Comparison of ENCODE assay signal across 8 mouse cellular contexts in genomic region chr10:80921923-80922322, GRCm38 (mm10). TPM values are rescaled to one million over a fixed set of nuclear protein-coding genes. Genes with fewer than 3 reads are reported as not detected.
DNase-seq lines count a peak whose midpoint lies in the region; ATAC-seq and TF ChIP-seq lines count a peak whose summit lies in the region.

No protein-coding gene starts in this region.

- H3K4me2 ChIP-seq in embryonic facial prominence, embryonic 13.5 days = peak overlapping the region; percentile 64
- peak overlapping the region; percentile 41 for H3K4me2 ChIP-seq in hindbrain, embryonic 16.5 days (ENCODE audit: low read length)
- H3K4me2 ChIP-seq in liver, postnatal 0 days (ENCODE audit: low read depth, low read length) = peak overlapping the region; percentile 69

- H3K36me3 ChIP-seq in embryonic facial prominence, embryonic 13.5 days = no peaks in the 10 kb centered on the region
- H3K36me3 ChIP-seq in hindbrain, embryonic 16.5 days (ENCODE audit: control insufficient read depth, insufficient read depth, low read length) = no peaks in the 10 kb centered on the region
- no peaks in the 10 kb centered on the region for H3K36me3 ChIP-seq in liver, postnatal 0 days (replicated peaks; ENCODE audit: insufficient read depth, low read length)

- TF ChIP-seq POLR2A in bone marrow, adult 2 months (IDR thresholded peaks at IDR 0.05; ENCODE audit: borderline replicate concordance, control insufficient read depth, low read depth, low read length) = no peak

- WGBS in bone marrow, adult 2 months = 6% methylated on average over 16 of the region's 16 CpGs
- WGBS in embryonic facial prominence, embryonic 13.5 days = 2% methylated on average over 16 of the region's 16 CpGs
- WGBS in hindbrain, embryonic 16.5 days = 3% methylated on average over 16 of the region's 16 CpGs
- WGBS in liver, postnatal 0 days (ENCODE audit: insufficient replicate concordance) = 6% methylated on average over 16 of the region's 16 CpGs

- peaks cover 1% of the 10 kb centered on the region for H3K4me1 ChIP-seq in bone marrow, adult 2 months (ENCODE audit: control insufficient read depth, insufficient read depth, low read length)
- H3K4me1 ChIP-seq in embryonic facial prominence, embryonic 13.5 days = peaks cover 18% of the 10 kb centered on the region
- peaks cover 11% of the 10 kb centered on the region for H3K4me1 ChIP-seq in hindbrain, embryonic 16.5 days (ENCODE audit: control insufficient read depth, insufficient read depth, low read depth, low read length)
- H3K4me1 ChIP-seq in liver, postnatal 0 days (ENCODE audit: insufficient read depth) = peaks cover 15% of the 10 kb centered on the region; the same call in 1 of the 2 replicates

- H3K4me3 ChIP-seq in bone marrow, adult 2 months (replicated peaks; ENCODE audit: control insufficient read depth, low read depth, low read length) = peak overlapping the region; percentile 54
- H3K4me3 ChIP-seq in embryonic facial prominence, embryonic 13.5 days = peak overlapping the region; percentile 42
- H3K4me3 ChIP-seq in hindbrain, embryonic 16.5 days (ENCODE audit: low read length) = peak overlapping the region; percentile 18
- H3K4me3 ChIP-seq in liver, postnatal 0 days (ENCODE audit: low read depth, low read length) = peak overlapping the region; percentile 33

- no peaks in the 10 kb centered on the region for H3K27me3 ChIP-seq in embryonic facial prominence, embryonic 13.5 days
- H3K27me3 ChIP-seq in hindbrain, embryonic 16.5 days (replicated peaks; ENCODE audit: control insufficient read depth, insufficient read depth, low read length) = no peaks in the 10 kb centered on the region
- H3K27me3 ChIP-seq in liver, postnatal 0 days (ENCODE audit: insufficient read depth, low read length) = no peaks in the 10 kb centered on the region

- H3K9ac ChIP-seq in embryonic facial prominence, embryonic 13.5 days = peak overlapping the region; percentile 51
- peak overlapping the region; percentile 52 for H3K9ac ChIP-seq in hindbrain, embryonic 16.5 days (ENCODE audit: low read depth, low read length)
- H3K9ac ChIP-seq in liver, postnatal 0 days (replicated peaks) = peak overlapping the region; percentile 54

- DNase-seq in liver, postnatal 0 days = peak; percentile 61
- DNase-seq in retina, postnatal 1 day = peak; percentile 87
- DNase-seq in spleen, postnatal 4 days (ENCODE audit: low spot score in 2 of 2) = no peak
- DNase-seq in cerebellum, postnatal 25 days = no peak

- TF ChIP-seq CTCF in bone marrow, adult 2 months (IDR thresholded peaks at IDR 0.05; ENCODE audit: control insufficient read depth, insufficient read depth, low read length) = no peak
- TF ChIP-seq CTCF in liver, postnatal 0 days (IDR thresholded peaks at IDR 0.05; ENCODE audit: low read depth) = no peak

- no peak for ATAC-seq in embryonic facial prominence, embryonic 13.5 days (ENCODE audit: insufficient number of reproducible peaks, insufficient read depth, low FRiP score, low TSS enrichment, low read depth)
- no peak for ATAC-seq in hindbrain, embryonic 16.5 days
- peak; percentile 8; the same call in 1 of the 2 replicates for ATAC-seq in liver, postnatal 0 days
- ATAC-seq in frontal cortex, adult (ENCODE audit: low TSS enrichment) = no peak

- no peak for TF ChIP-seq EP300 in liver, postnatal 0 days (IDR thresholded peaks at IDR 0.05; ENCODE audit: low read depth)

- peak overlapping the region; percentile 66 for H3K27ac ChIP-seq in bone marrow, adult 2 months (ENCODE audit: control insufficient read depth, insufficient read depth, low read depth, low read length, poor library complexity)
- H3K27ac ChIP-seq in embryonic facial prominence, embryonic 13.5 days = no peak overlapping the region
- H3K27ac ChIP-seq in hindbrain, embryonic 16.5 days (ENCODE audit: low read depth, low read length) = no peak overlapping the region
- H3K27ac ChIP-seq in liver, postnatal 0 days (ENCODE audit: low read depth) = 0 out of 2 replicates have a peak overlapping the region, but pooled peaks have one; percentile 29

- no peaks in the 10 kb centered on the region for H3K9me3 ChIP-seq in embryonic facial prominence, embryonic 13.5 days
- H3K9me3 ChIP-seq in hindbrain, embryonic 16.5 days (ENCODE audit: control insufficient read depth, low read length) = no peaks in the 10 kb centered on the region
- H3K9me3 ChIP-seq in liver, postnatal 0 days (ENCODE audit: low read length) = no peaks in the 10 kb centered on the region

RNA-seq across cellular contexts. Expression of gene Lmnb2, which starts 3.9 kb away (rescaled TPM):
- 10.7 and 29.8 TPM in 2 replicates for polyA plus RNA-seq in bone marrow, adult 2 months (2011; ENCODE audit: insufficient read depth, insufficient read length, low replicate concordance, missing spikeins)
- 51.5 and 63.4 TPM in 2 replicates for polyA plus RNA-seq in embryonic facial prominence, embryonic 13.5 days (2015; fragmentation: Nextera tagmentation; extraction: Ambion mirVana)
- polyA plus RNA-seq in hindbrain, embryonic 16.5 days (2015; fragmentation: Nextera tagmentation; extraction: Ambion mirVana) = 36.6 and 41.9 TPM in 2 replicates
- 5.4 and 6.5 TPM in 2 replicates for polyA plus RNA-seq in liver, postnatal 0 days (2015; fragmentation: Nextera tagmentation; extraction: Ambion mirVana)

RNA-seq across cellular contexts. Expression of gene Gadd45b, which starts 8.0 kb away (rescaled TPM):
- polyA plus RNA-seq in bone marrow, adult 2 months (2011; ENCODE audit: insufficient read depth, insufficient read length, low replicate concordance, missing spikeins) = 6.3 and 17.9 TPM in 2 replicates
- polyA plus RNA-seq in embryonic facial prominence, embryonic 13.5 days (2015; fragmentation: Nextera tagmentation; extraction: Ambion mirVana) = 29.0 and 29.9 TPM in 2 replicates
- 8.0 and 9.0 TPM in 2 replicates for polyA plus RNA-seq in hindbrain, embryonic 16.5 days (2015; fragmentation: Nextera tagmentation; extraction: Ambion mirVana)
- 17.3 and 18.7 TPM in 2 replicates for polyA plus RNA-seq in liver, postnatal 0 days (2015; fragmentation: Nextera tagmentation; extraction: Ambion mirVana)

RNA-seq across cellular contexts. Expression of gene Timm13, which starts 21.2 kb away (rescaled TPM):
- 78.1 and 118 TPM in 2 replicates for polyA plus RNA-seq in bone marrow, adult 2 months (2011; ENCODE audit: insufficient read depth, insufficient read length, low replicate concordance, missing spikeins)
- polyA plus RNA-seq in embryonic facial prominence, embryonic 13.5 days (2015; fragmentation: Nextera tagmentation; extraction: Ambion mirVana) = 317 and 358 TPM in 2 replicates
- polyA plus RNA-seq in hindbrain, embryonic 16.5 days (2015; fragmentation: Nextera tagmentation; extraction: Ambion mirVana) = 314 and 364 TPM in 2 replicates
- polyA plus RNA-seq in liver, postnatal 0 days (2015; fragmentation: Nextera tagmentation; extraction: Ambion mirVana) = 242 and 244 TPM in 2 replicates

RNA-seq across cellular contexts. Expression of gene Tmprss9, which starts 50.3 kb away (rescaled TPM):
- polyA plus RNA-seq in bone marrow, adult 2 months (2011; ENCODE audit: insufficient read depth, insufficient read length, low replicate concordance, missing spikeins) = not detected in 2 replicates
- not detected in 2 replicates for polyA plus RNA-seq in embryonic facial prominence, embryonic 13.5 days (2015; fragmentation: Nextera tagmentation; extraction: Ambion mirVana)
- polyA plus RNA-seq in hindbrain, embryonic 16.5 days (2015; fragmentation: Nextera tagmentation; extraction: Ambion mirVana) = 0.13 and 0.27 TPM in 2 replicates
- polyA plus RNA-seq in liver, postnatal 0 days (2015; fragmentation: Nextera tagmentation; extraction: Ambion mirVana) = 0.12 TPM in 2 replicates

Comparison
In these comparisons a context has a peak if more than half of its experiments do, and no peak if none do; other contexts are left out.
1. H3K27ac ChIP-seq: peak in bone marrow, adult 2 months (single experiment) and liver, postnatal 0 days (single experiment); none in embryonic facial prominence, embryonic 13.5 days (single experiment) and hindbrain, embryonic 16.5 days (single experiment).
2. DNase-seq: peak in liver, postnatal 0 days (single experiment) and retina, postnatal 1 day (single experiment); none in spleen, postnatal 4 days (0 of 2) and cerebellum, postnatal 25 days (0 of 2).
3. Peak in every context shown above with its lines, with median percentiles within 50 percentile points of each other: H3K4me3 ChIP-seq, H3K4me2 ChIP-seq and H3K9ac ChIP-seq.